Mouse (Mus musculus) layer of hippocampus, postnatal 14 days (tissue): ENCODE results near the gene Gm8232. TPM values are rescaled to one million over a fixed set of nuclear protein-coding genes. Genes with fewer than 3 reads are reported as not detected.
"Not testable (repeated sequence)": the region's sequence is repeated elsewhere in the genome, so short reads cannot be mapped to it uniquely, and the experiment has no call there.

Experiments
- DNase-seq, 2 experiments: peaks; one replicate each; pipeline ENCODE4 v3.0.0; 2021 to 2022; ENCODE audit warnings: low spot score in 2 of 2, mixed read lengths in 1 of 2
- long read RNA-seq, 2 experiments: library from polyadenylated mRNA; stranded (forward); transcript quantifications; one replicate each; pipeline ENCODE4 v2.0.0; 2021
- total RNA-seq, 2 experiments: library from RNA; stranded (reverse); gene quantifications; 2 replicates each; pipeline ENCODE4 v1.2.3; 2021

Gm8232 gene
- total RNA-seq, result not detected
- long read RNA-seq, experiment 1, result 0 reads
- long read RNA-seq, experiment 2, result 0 reads

DNA sequence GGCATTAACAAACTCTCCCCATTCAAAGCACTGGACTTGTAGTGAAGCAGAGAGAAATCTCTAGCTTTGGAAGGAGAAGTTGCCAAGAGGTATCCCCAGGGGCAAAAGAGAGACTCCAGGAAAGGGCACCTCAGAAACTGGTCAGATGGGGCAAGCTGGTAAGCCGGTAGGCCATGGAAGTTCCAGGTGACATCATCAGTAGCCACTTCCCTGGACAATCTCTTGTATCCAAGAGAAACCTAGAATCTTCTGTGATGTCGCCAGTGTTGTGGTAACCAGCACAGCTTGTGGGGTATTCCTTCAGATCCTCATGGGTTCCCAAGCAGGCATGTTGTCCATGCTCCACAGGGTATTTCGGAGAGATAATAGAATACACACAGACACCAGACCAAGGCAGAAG lies at the start of gene Gm8232:
Gm8232 (plus strand) TSS at position 301 of the 400 bp plus-strand sequence.
- not testable (repeated sequence) for DNase-seq

DNA sequence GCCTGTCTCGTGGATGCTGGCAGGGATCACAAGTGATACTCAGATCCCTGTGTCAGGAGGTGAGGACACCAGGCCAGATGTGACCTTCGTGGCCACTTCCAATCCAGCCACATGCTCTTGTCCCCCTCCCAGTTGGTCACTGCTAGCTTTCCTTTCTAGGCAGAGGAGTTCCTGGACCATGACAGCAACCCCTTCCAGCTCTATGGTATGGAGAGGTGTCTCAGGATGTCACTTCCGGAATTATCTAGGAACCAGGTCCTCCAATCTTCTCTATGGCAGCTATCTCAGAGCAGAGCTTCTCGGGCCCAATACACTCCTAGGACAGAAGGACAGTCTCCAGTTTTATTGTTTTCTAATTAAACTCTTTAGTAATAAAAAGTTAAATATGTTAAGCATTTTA lies 49.2 kb upstream of the Gm8232 start:
- DNase-seq, result not testable (repeated sequence)

DNA sequence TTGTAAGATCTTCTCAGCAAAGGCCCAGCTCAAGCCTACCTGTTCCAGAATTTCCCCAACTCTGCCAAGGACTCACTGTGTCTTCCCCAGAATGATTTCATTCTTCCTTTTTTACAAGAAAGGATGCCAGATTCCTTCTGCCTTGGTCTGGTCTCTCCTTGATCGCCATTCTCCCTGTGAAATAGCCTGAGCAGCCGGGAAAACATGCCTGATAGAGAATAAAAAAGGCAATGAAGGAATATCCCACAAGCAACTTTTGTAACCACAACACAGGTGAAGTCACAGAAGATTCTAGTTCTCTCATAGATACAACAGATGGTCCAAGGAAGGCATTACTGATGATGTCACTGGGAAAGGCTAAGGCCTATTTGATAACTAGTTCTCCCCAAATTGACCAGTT lies 22.8 kb upstream of the Gm8232 start, which contains the start of gene Gm3371:
Gm3371 (minus strand) TSS at position 101 of the 400 bp plus-strand sequence.
- DNase-seq, result not testable (repeated sequence)

Other genes starting within 250 kb of the Gm8232 start
- not detected for gene Gm8212, start 236.0 kb upstream of the Gm8232 start, total RNA-seq
- gene 4930503E14Rik, start 220.4 kb upstream of the Gm8232 start, total RNA-seq, result not detected
- gene Gm8220, start 148.1 kb upstream of the Gm8232 start, total RNA-seq, result not detected
- gene Gm5930, start 95.1 kb upstream of the Gm8232 start, total RNA-seq, result not detected
- not detected for gene Gm8229, start 68.3 kb upstream of the Gm8232 start, total RNA-seq
- gene Gm3371, start 22.9 kb upstream of the Gm8232 start, total RNA-seq, result not detected
- gene BC061237, start 58.8 kb downstream of the Gm8232 start, total RNA-seq, result not detected
- not detected for gene Gm17093, start 84.6 kb downstream of the Gm8232 start, total RNA-seq
- gene Gm8247, start 149.5 kb downstream of the Gm8232 start, total RNA-seq, result not detected
- not detected for gene Gm5624, start 194.3 kb downstream of the Gm8232 start, total RNA-seq